Mouse (Mus musculus): ENCODE data around the gene Tpsb2.

The Tpsb2 gene

GRCm38 (mm10) chr17:25407352-25407751 lies 41.2 kb downstream of the Tpsb2 start:
- DNase-seq, result no peak

- no peak for DNase-seq
Observed at GRCm38 (mm10) chr17:25408302-25408999, 42.3 kb downstream of the Tpsb2 start.

- no peak for DNase-seq
Observed at GRCm38 (mm10) chr17:25409621-25410020, 43.5 kb downstream of the Tpsb2 start.

- DNase-seq, result no peak
Observed at GRCm38 (mm10) chr17:25410180-25410579, 44.1 kb downstream of the Tpsb2 start.

GRCm38 (mm10) chr17:25410786-25411185 lies 44.7 kb downstream of the Tpsb2 start:
- no peak for DNase-seq

- no peak for DNase-seq
Observed at GRCm38 (mm10) chr17:25411251-25411650, 45.1 kb downstream of the Tpsb2 start.

- DNase-seq, result peak; percentile 38
Observed at GRCm38 (mm10) chr17:25414209-25414608, 48.1 kb downstream of the Tpsb2 start.

- no peak for DNase-seq
Observed at GRCm38 (mm10) chr17:25414917-25415316, 48.8 kb downstream of the Tpsb2 start.

GRCm38 (mm10) chr17:25415421-25415913 lies 49.4 kb downstream of the Tpsb2 start:
- no peak for DNase-seq

GRCm38 (mm10) chr17:25416219-25416618 lies 50.1 kb downstream of the Tpsb2 start:
- DNase-seq, result no peak

GRCm38 (mm10) chr17:25417990-25418389 lies 51.9 kb downstream of the Tpsb2 start:
- DNase-seq, result no peak

Data from lung, postnatal 36 days (tissue).